Mouse (Mus musculus) embryonic facial prominence, embryonic 14.5 days (tissue): Measurements from ENCODE around the gene Lsm14b. TPM values are rescaled to one million over a fixed set of nuclear protein-coding genes. Genes with fewer than 3 reads are reported as not detected.

Experiments used
- ATAC-seq: fragments of 200-750 bp; cut with Nextera tagmentation; 2 replicates; pipeline ENCODE4 v1.8.0; 2017; ENCODE audit warnings: low read depth, moderate number of reproducible peaks, moderate TSS enrichment
- DNase-seq: peaks from one replicate; pipeline ENCODE4 v3.0.0-alpha.2; 2015; ENCODE audit warnings: low spot score
- H3K27ac ChIP-seq: fragments of 300-500 bp; sonication (generic); replicated peaks from 2 replicates; pipeline ENCODE4 v1.5.1; 2014; ENCODE audit warnings: low read depth, mild to moderate bottlenecking, low read length, moderate library complexity
- H3K27me3 ChIP-seq: fragments of 300-500 bp; sonication (generic); replicated peaks from 2 replicates; pipeline ENCODE4 v1.6.1; 2014; ENCODE audit warnings: low read length; ENCODE audit not compliant: control insufficient read depth, insufficient read depth
- H3K36me3 ChIP-seq: fragments of 300-500 bp; sonication (generic); 2 replicates; pipeline ENCODE4 v1.6.1; 2014; ENCODE audit warnings: low read length, mixed read lengths; ENCODE audit not compliant: control insufficient read depth, insufficient read depth
- H3K4me1 ChIP-seq: fragments of 300-500 bp; sonication (generic); 2 replicates; pipeline ENCODE4 v1.6.1; 2014; ENCODE audit warnings: antibody characterized with exemption, low read length; ENCODE audit not compliant: control insufficient read depth, insufficient read depth
- H3K4me2 ChIP-seq: fragments of 300-500 bp; sonication (generic); 2 replicates; pipeline ENCODE4 v1.6.1; 2014; ENCODE audit warnings: low read depth, mild to moderate bottlenecking, low read length, moderate library complexity, mixed read lengths
- H3K4me3 ChIP-seq: fragments of 300-500 bp; sonication (generic); 2 replicates; pipeline ENCODE4 v1.5.1; 2014; ENCODE audit warnings: low read depth, mild to moderate bottlenecking, low read length
- H3K9ac ChIP-seq: fragments of 300-500 bp; sonication (generic); 2 replicates; pipeline ENCODE4 v1.6.1; 2014; ENCODE audit warnings: low read depth, mild to moderate bottlenecking, low read length, moderate library complexity, mixed read lengths
- H3K9me3 ChIP-seq: fragments of 300-500 bp; sonication (generic); 2 replicates; pipeline ENCODE4 v1.6.1; 2016; ENCODE audit warnings: low read length; ENCODE audit not compliant: control insufficient read depth
- WGBS: fragments of 180-500 bp; shearing (Covaris S2); extraction: QIAGEN DNeasy Blood & Tissue Kit; methylation state at CpG from one replicate; pipeline ENCODE4 v1.1.7; 2014; 5-methylcytosine and 5-hydroxymethylcytosine counted together
- polyA plus RNA-seq: library from polyadenylated mRNA; unstranded; fragments of >200 nt; fragmentation: Nextera tagmentation; extraction: Ambion mirVana; gene quantifications from 2 replicates; pipeline ENCODE4 v1.2.1, GENCODE M21; 2014

Lsm14b gene
- polyA plus RNA-seq, 1 experiment from 2014 or later: 6.1 TPM

DNA sequence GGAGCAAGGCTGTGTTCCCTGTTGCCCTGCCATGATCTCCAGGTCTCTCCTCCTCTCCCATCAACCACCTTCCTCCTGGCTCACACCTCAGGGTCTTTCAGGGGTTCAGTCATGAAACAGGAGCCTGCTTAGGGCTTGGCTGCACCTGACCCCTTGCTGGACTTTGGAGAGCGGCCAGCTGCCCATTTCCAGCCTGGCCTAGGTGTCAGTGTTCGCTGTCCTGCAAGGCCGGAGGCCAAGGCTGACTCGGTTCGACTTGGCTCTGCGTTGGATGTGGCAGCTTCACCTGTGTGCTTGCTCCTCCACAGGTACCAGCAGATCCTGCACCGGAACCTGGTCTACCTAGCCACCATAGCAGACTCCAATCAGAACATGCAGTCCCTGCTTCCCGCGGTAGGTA lies 28.2 kb downstream of the Lsm14b start:
- H3K9me3 ChIP-seq: no peaks in the 10 kb centered on the region
- H3K4me3 ChIP-seq: no peak overlapping the region
- peaks cover 54% of the 10 kb centered on the region for H3K36me3 ChIP-seq
- no peaks in the 10 kb centered on the region for H3K27me3 ChIP-seq
- H3K27ac ChIP-seq: no peak overlapping the region
- no peak overlapping the region for H3K4me2 ChIP-seq
- H3K4me1 ChIP-seq: no peaks in the 10 kb centered on the region
- ATAC-seq: no peak
- 92% methylated on average over 9 of the region's 9 CpGs for WGBS
- no peak for DNase-seq
- no peak overlapping the region for H3K9ac ChIP-seq

DNA sequence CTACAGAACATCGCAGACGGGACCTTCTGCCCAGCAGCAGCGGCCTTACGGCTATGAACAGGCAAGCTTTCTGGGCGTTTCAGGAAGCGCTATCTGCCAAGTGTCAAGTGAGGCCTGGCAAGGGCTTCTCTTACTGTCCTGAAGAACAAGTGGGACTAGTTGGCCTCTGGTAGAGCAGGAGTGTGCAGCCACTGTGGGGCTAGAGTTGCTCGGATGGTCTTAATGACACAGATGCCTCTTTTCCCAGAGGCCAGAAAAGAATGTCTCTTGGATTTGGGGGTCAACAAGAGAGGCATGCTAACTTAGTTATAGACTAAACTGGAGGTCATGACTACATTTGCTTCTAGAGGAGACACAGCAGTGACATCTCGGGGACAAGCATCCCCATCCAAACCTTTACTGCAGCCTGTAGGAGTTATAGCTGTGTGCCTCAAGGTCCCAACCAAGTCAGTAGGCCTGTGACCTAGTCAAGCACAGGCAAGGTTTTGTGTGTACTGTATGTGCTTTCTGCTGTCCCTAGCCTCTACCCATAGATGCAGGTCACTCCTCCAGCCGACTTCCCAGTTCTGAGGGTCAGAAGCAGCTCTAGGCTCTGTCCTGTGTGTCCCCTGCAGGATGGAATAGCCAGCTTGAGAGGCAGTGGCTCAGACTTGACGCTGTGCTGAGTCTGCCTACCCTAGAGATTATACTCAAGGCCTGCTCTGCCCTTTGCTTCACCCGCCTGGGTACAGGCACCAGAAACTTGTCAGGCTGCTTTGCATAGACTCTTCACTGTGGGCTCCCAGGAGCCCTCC lies 38.7 kb downstream of the Lsm14b start:
- no peak overlapping the region for H3K9ac ChIP-seq
- DNase-seq: no peak
- no peaks in the 10 kb centered on the region for H3K9me3 ChIP-seq
- H3K36me3 ChIP-seq: peaks cover 64% of the 10 kb centered on the region
- no peaks in the 10 kb centered on the region for H3K27me3 ChIP-seq
- H3K4me3 ChIP-seq: no peak overlapping the region
- H3K27ac ChIP-seq: no peak overlapping the region
- H3K4me1 ChIP-seq: no peaks in the 10 kb centered on the region
- no peak overlapping the region for H3K4me2 ChIP-seq
- no peak for ATAC-seq
- WGBS: 97% methylated on average over 11 of the region's 11 CpGs

DNA sequence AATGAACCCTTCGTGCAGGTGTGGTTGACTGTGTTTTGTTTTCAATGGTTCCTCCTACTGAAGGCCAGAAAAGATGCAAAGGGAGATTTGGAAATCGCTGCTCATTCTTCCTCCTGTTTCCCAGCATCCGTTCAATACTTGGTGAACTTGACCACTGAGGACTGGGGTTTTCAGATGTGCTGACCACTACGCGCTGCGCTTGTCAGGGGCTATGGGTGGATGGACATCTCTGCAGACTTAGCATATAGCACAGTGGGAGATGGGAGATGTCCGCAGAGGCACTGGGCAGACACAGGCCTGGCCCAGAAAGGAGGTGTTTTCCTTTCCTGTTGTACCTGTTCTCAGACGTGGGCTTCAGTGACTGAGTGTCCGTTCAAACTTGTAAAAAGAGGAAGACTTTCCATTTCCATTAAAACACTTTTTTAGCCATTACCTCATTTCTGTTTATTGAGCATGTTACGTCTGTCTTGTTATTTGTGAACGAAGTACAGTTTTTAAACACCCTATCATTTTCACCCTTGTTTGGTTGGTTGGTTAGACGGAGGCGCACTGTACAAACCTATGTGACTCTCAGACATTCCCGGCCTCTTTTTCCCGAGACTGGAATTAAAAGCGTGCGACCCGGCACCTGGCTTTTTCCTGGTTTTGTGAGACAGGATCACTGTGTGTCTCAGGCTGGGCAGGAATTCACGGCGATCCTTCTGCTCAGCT lies 45.1 kb downstream of the Lsm14b start:
- H3K36me3 ChIP-seq: peaks cover 22% of the 10 kb centered on the region
- H3K27me3 ChIP-seq: no peaks in the 10 kb centered on the region
- 33% methylated on average over 20 of the region's 20 CpGs for WGBS
- peak overlapping the region; percentile 78 for H3K27ac ChIP-seq
- peak overlapping the region; percentile 80 for H3K4me3 ChIP-seq
- DNase-seq (no peak), ATAC-seq (peak; percentile 67)
- no peaks in the 10 kb centered on the region for H3K9me3 ChIP-seq
- peak overlapping the region; percentile 93 for H3K4me2 ChIP-seq
- H3K4me1 ChIP-seq: peaks cover 8% of the 10 kb centered on the region
- peak overlapping the region; percentile 77 for H3K9ac ChIP-seq

DNA sequence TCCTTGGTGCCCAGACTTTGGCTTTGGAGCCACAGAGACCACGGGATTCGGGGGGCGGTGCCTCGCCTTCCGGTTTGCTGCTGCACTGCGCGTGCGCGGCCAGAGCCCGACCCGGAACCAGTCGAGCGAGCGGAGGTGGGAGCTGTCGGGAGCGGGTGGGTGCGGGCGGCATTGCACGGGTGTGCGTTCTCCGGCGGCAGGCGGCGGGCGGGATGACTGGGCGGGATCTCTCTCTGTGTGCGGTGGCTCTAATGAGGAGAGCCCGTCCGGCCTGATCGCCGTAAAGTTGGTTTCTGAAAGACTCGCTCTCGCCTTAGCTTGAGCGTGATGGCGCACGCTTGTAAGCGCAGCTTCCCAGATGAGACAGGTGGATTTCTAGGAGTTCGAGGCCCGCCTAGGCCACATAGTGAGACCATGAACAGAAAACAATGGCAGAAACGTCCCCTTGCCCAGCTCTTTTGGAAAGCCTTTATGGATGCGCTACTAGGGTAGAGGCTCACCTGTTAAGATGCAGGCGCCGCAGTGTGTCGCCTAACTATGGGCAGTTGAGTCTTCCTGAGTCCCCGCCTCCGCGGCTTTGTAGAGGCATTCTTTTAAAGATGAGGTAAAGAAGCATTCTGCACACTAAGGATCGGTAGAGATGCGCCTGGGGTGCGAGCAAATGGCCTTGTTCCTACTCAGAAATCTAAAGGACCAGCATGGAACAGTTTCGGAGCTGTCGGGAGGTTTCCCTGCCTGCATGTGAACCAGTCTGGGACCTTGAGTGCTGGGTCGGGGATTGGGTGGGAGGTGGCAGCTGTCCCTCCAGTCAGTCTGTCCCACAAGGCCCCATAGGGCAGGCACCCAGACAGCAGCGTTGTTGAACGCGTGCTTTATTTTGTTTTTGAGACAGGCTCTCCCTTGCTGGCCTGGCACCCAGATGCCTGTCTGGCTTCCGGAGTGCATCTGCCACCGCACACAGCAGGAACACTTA lies 46.0 kb downstream of the Lsm14b start, which contains the start of gene Mtg2:
Mtg2 (plus strand) TSS at position 108 of the 973 bp plus-strand sequence.
- WGBS: 3% methylated on average over 55 of the region's 58 CpGs
- peak within 1 kb of the TSS; percentile 78 for H3K27ac ChIP-seq
- peak within 1 kb of the TSS; percentile 77 for H3K9ac ChIP-seq
- DNase-seq (peak; percentile 93), ATAC-seq (peak; percentile 97)
- H3K9me3 ChIP-seq: no peaks in the 10 kb centered on the region
- H3K27me3 ChIP-seq: no peaks in the 10 kb centered on the region
- H3K4me3 ChIP-seq: peak within 1 kb of the TSS; percentile 80
- H3K36me3 ChIP-seq: peaks cover 22% of the 10 kb centered on the region
- H3K4me2 ChIP-seq: peak within 1 kb of the TSS; percentile 93
- H3K4me1 ChIP-seq: peaks cover 8% of the 10 kb centered on the region

DNA sequence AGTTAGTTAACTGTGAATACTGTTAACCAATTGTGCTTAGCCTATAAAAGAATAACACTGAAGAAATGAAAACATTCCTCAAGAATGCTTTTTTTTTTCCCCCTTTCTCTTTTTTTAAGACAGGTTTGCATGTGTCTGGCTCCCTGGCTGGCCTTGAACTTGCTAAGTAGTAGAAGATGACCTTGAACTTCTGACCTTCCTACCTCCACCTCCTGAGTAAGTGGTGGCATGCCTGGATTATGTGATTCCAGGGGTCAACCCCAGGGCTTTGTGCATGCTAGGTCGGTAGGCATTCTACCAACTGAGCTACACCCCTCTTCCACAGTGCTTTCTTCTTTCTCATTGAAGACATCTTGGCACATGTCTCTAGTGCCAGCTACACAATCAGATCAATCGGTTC lies 46.9 kb downstream of the Lsm14b start:
- Histone ChIP-seq H3K4me2 (no peak overlapping the region), H3K9ac (no peak overlapping the region), H3K9me3 (no peaks in the 10 kb centered on the region), H3K27me3 (no peaks in the 10 kb centered on the region), H3K4me1 (peaks cover 8% of the 10 kb centered on the region), H3K27ac (no peak overlapping the region), H3K4me3 (no peak overlapping the region), H3K36me3 (peaks cover 22% of the 10 kb centered on the region)
- no peak for ATAC-seq
- 71% methylated on average over 2 of the region's 2 CpGs for WGBS
- no peak for DNase-seq

DNA sequence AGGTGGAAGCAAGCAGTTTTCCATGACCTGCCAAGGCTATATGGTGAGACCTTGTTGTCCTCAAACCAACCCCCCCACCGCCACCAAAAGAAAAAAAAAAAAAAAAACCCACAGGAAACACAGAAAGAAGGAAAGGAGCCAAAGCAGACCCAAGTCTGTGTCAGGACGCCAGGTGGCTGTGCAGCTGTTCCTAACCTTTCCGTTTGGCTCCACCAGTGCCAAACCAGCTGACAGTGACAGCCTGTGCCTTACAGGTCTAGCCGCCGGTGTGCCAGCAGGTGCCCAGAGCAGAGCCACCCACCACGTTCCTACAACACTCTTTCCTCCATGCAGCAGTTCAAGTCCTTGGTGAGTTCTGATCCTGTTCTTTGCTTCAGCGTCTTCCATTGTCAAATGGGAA lies 48.1 kb downstream of the Lsm14b start:
- Histone ChIP-seq H3K4me2 (no peak overlapping the region), H3K4me3 (no peak overlapping the region), H3K27ac (no peak overlapping the region), H3K27me3 (no peaks in the 10 kb centered on the region), H3K4me1 (peaks cover 8% of the 10 kb centered on the region), H3K36me3 (peaks cover 14% of the 10 kb centered on the region), H3K9me3 (no peaks in the 10 kb centered on the region), H3K9ac (no peak overlapping the region)
- DNase-seq (no peak), ATAC-seq (no peak)
- WGBS: 88% methylated on average over 7 of the region's 7 CpGs

DNA sequence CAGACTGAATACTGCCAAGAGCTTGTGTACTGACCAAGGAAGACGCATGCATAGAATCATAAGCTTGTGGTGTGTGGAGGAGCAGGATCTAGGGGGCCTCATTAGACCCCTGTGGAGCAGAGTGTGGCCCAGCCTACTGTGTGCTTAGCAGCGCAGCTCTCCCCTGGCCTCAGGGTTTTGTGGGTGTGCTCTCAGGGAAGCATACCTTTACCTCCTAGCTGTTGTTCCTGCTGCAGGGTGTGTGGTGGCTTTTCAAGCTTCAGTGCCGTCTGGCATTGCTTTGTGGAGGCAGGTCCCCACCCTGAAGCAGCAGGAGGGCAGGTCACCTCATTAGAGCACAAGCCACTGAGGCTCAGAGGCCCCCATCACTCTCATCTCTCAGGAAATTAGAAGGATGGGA lies 52.8 kb downstream of the Lsm14b start:
- Histone ChIP-seq H3K4me1 (no peaks in the 10 kb centered on the region), H3K4me2 (no peak overlapping the region), H3K9me3 (no peaks in the 10 kb centered on the region), H3K4me3 (no peak overlapping the region), H3K27ac (no peak overlapping the region), H3K27me3 (no peaks in the 10 kb centered on the region), H3K9ac (no peak overlapping the region), H3K36me3 (peaks cover 30% of the 10 kb centered on the region; the same call in 1 of the 2 replicates)
- ATAC-seq: no peak
- no peak for DNase-seq
- 65% methylated on average over 3 of the region's 3 CpGs for WGBS

DNA sequence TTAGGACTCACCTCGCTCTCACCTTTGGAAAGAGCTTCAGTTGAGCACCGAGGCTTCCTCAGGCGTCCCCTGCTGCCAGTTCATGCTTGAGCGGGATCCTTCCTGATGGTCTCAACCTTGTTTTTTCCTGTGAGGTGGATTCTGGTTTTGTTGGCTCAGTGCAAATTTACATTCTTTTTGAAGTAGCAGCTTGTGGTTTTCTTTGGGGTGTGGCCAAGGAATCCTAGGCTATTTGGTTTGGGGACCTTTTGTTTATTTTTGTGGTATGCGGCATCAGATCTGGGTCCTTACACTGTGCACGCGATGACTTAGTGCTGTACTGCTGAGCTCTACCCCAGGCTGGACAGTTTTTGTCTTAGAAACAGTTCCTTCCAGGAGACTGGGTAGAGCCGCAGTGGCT lies 55.9 kb downstream of the Lsm14b start:
- Histone ChIP-seq H3K4me3 (no peak overlapping the region), H3K27me3 (no peaks in the 10 kb centered on the region), H3K36me3 (peaks cover 29% of the 10 kb centered on the region; the same call in 1 of the 2 replicates), H3K4me2 (no peak overlapping the region), H3K4me1 (no peaks in the 10 kb centered on the region; the same call in 1 of the 2 replicates), H3K9ac (no peak overlapping the region), H3K9me3 (no peaks in the 10 kb centered on the region), H3K27ac (no peak overlapping the region)
- ATAC-seq: no peak
- WGBS: 79% methylated on average over 8 of the region's 8 CpGs
- peak; percentile 39 for DNase-seq
